Mouse (Mus musculus) brain, embryonic 14.5 days (tissue): ENCODE results near the gene Atp2c2. TPM values are rescaled to one million over a fixed set of nuclear protein-coding genes. Genes with fewer than 3 reads are reported as not detected.
A peak's percentile ranks its signal among the peaks of the same experiment; 100 is the strongest.

Experiments used
- DNase-seq: peaks from one replicate; pipeline ENCODE4 v3.0.0-alpha.2; 2011; ENCODE audit warnings: low read depth
- CTCF ChIP-seq: fragments of 200-500 bp; IDR thresholded peaks from 2 replicates; pipeline ENCODE4 v1.5.1; 2012; ENCODE audit warnings: inconsistent platforms, mild to moderate bottlenecking, moderate library complexity, borderline replicate concordance; ENCODE audit not compliant: insufficient read depth, insufficient read length; ENCODE audit errors: extremely low read depth
- POLR2A ChIP-seq: fragments of 200-500 bp; IDR thresholded peaks from 2 replicates; pipeline ENCODE4 v1.6.1; 2012; ENCODE audit warnings: mild to moderate bottlenecking, inconsistent platforms, borderline replicate concordance; ENCODE audit not compliant: poor library complexity, insufficient read depth, insufficient read length, severe bottlenecking; ENCODE audit errors: extremely low read depth
- polyA plus RNA-seq: library from polyadenylated mRNA; depleted of rRNA; stranded (reverse); fragments of >200 nt; gene quantifications from 2 replicates; pipeline ENCODE4 v1.2.3, GENCODE M21; 2012

Gene Atp2c2
- polyA plus RNA-seq, 1 experiment, result 0.38 TPM

- DNase-seq, result peak; percentile 89
- TF ChIP-seq CTCF (peak; percentile 85), POLR2A (no peak)
Measured at GRCm38 (mm10) chr8:119782715-119783114, 82.9 kb downstream of the Atp2c2 start.

- no peak for DNase-seq
- TF ChIP-seq CTCF (no peak), POLR2A (no peak)
Measured at GRCm38 (mm10) chr8:119783579-119783978, 83.8 kb downstream of the Atp2c2 start.

GRCm38 (mm10) chr8:119784141-119784574 is 84.3 kb downstream of the Atp2c2 start:
- no peak for TF ChIP-seq POLR2A
- no peak for TF ChIP-seq CTCF
- DNase-seq, result no peak

- TF ChIP-seq CTCF (no peak), POLR2A (no peak)
- no peak for DNase-seq
Measured at GRCm38 (mm10) chr8:119784676-119785075, 84.9 kb downstream of the Atp2c2 start.

- TF ChIP-seq CTCF (no peak), POLR2A (no peak)
- DNase-seq, result peak; percentile 91
Measured at GRCm38 (mm10) chr8:119785764-119786405, 86.1 kb downstream of the Atp2c2 start.

DNA sequence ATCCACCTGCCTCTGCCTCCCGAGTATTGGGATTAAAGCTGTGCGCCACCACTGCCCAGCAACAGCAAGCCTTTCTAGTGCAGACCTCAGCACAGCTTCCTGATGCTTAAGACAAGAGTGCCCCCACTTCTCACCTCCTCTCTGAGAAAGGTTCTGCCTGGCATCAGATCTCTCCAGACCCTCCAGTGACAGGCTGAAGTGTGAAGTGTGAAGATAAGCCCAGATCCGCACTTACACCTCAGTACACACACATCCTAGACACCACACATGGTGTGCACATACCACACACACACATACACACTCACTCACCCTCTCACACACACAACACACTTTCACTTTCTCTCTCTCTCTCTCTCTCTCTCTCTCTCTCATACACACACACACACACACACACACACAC is 87.1 kb downstream of the Atp2c2 start:
- TF ChIP-seq POLR2A, result no peak
- TF ChIP-seq CTCF, result no peak
- peak; percentile 41 for DNase-seq

DNA sequence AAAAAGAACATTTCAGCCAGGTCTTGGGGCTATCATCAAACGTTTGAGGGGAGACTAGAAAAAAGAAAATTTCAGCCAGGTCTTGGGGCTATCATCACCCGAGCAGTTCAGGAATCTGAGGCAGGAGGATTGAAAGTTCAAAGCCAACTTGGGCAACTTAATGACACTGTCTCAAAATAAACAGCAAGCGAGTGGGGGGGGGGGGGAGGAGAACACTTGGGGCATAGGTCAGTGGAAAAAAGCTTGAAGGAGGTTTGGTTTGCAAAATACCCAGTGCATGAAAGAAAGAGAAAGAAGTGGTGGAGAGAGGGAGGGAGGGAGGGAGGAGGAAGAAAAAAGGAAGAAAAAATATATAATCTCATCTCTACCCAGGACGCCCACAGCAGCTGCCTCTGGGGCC is 87.5 kb downstream of the Atp2c2 start:
- no peak for TF ChIP-seq POLR2A
- no peak for TF ChIP-seq CTCF
- DNase-seq, result no peak

DNA sequence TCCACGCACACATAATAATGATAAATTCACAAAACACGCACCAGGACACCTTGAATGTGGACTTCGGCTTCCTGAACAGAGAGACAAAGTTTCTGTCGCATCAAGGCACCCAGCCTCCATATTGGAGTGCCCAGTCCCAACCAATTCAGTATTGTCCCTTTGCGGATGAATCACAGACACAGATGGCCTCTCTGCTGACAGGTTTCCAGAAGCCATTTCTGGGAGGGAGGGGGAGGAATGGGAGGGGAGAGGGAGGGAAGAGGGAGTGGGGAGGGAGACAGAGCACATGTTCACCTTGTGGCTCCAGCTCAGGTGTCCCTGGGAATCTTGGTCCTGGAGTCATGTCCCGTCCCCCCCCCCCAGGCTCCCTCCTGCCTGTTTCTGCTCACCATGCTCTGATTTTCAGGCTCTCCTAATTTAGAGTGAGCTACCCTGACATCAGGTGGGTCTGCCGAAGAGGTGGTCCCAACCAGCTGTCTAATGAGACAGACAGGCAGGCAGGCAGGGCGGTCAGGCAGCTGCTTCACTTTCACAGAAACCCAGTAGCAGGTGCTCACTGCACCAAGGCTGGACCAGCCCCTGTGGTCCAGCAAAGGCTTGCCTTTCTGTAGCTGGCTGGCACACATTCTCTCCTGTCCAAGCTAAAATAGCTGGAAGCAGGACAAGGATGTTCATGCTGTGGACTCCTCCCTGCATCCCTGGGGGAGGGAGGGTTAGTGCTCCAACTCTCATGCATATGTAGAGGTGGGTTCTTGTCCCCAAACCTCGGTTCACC is 89.0 kb downstream of the Atp2c2 start:
- TF ChIP-seq CTCF (no peak), POLR2A (no peak)
- peak; percentile 59 for DNase-seq

DNA sequence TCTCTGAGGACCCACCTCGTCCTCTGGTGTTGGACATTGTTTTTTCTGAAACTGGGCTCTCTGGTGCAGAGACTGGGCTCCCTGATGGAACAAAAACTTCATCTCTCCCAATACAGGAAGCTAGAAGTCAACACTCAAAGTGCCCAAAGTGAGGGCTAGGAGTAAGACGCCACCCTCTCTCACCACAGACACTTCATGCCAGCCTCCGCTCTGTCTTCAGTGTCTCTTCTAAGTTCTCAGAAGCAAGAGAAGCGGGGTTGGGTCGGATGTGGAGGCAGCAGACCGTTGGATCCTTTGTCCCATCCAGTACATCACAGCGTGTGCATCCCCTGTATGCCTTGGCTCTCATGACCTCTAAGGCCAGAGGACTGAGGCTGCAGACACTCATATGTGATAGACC is 89.8 kb downstream of the Atp2c2 start:
- no peak for DNase-seq
- TF ChIP-seq CTCF, result no peak
- no peak for TF ChIP-seq POLR2A

GRCm38 (mm10) chr8:119791804-119792704 is 92.2 kb downstream of the Atp2c2 start:
- DNase-seq, result peak; percentile 70
- TF ChIP-seq POLR2A, result no peak
- no peak for TF ChIP-seq CTCF

DNA sequence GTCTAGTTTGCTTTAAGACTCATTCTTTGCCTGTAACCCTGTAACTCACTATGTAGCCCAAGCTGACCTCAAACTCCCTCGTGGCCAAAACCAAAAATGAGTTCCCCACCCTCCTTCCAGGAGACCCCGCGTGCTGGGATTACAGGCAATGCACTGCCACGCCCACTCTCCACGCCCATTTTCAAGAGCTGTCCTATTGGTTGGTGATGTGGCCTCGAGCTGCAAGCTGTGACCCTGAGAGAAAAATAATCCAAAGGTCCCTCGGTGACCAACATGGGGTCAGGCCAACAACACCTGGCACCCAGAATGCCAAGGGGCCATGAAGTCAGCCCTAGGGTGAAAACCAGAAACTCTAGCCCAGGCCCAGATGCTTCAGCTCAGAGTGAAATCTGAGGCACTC is 94.9 kb downstream of the Atp2c2 start:
- no peak for TF ChIP-seq POLR2A
- TF ChIP-seq CTCF, result no peak
- DNase-seq, result no peak
